Mouse (Mus musculus) limb, embryonic 14.5 days (tissue): ENCODE results near the gene Coch. TPM values are rescaled to one million over a fixed set of nuclear protein-coding genes. Genes with fewer than 3 reads are reported as not detected.

Source experiments
- ATAC-seq: fragments of 200-750 bp; cut with Nextera tagmentation; 2 replicates; pipeline ENCODE4 v1.8.0; 2017; ENCODE audit warnings: low read depth, moderate number of reproducible peaks, moderate TSS enrichment; ENCODE audit not compliant: low FRiP score
- DNase-seq: peaks from one replicate; pipeline ENCODE4 v3.0.0-alpha.2; 2015; ENCODE audit warnings: low spot score
- H3K27ac ChIP-seq: fragments of 300-500 bp; sonication (generic); replicated peaks from 2 replicates; pipeline ENCODE4 v1.5.1; 2014; ENCODE audit warnings: low read depth, mild to moderate bottlenecking, low read length, moderate library complexity, mixed read lengths
- H3K27me3 ChIP-seq: fragments of 300-500 bp; sonication (generic); 2 replicates; pipeline ENCODE4 v1.6.1; 2014; ENCODE audit warnings: low read length, mixed read lengths; ENCODE audit not compliant: control insufficient read depth, insufficient read depth
- H3K36me3 ChIP-seq: fragments of 300-500 bp; sonication (generic); 2 replicates; pipeline ENCODE4 v1.6.1; 2014; ENCODE audit warnings: mild to moderate bottlenecking, low read length, moderate library complexity, mixed read lengths; ENCODE audit not compliant: control insufficient read depth, insufficient read depth
- H3K4me1 ChIP-seq: fragments of 300-500 bp; sonication (generic); 2 replicates; pipeline ENCODE4 v1.6.1; 2014; ENCODE audit warnings: antibody characterized with exemption, low read length, mixed read lengths; ENCODE audit not compliant: control insufficient read depth, insufficient read depth
- H3K4me2 ChIP-seq: fragments of 300-500 bp; sonication (generic); replicated peaks from 2 replicates; pipeline ENCODE4 v1.6.1; 2014; ENCODE audit warnings: low read depth, mild to moderate bottlenecking, low read length, moderate library complexity; ENCODE audit not compliant: severe bottlenecking
- H3K4me3 ChIP-seq: fragments of 300-500 bp; sonication (generic); replicated peaks from 2 replicates; pipeline ENCODE4 v1.5.1; 2014; ENCODE audit warnings: low read length
- H3K9ac ChIP-seq: fragments of 300-500 bp; sonication (generic); 2 replicates; pipeline ENCODE4 v1.6.1; 2014; ENCODE audit warnings: mild to moderate bottlenecking, low read depth, low read length, moderate library complexity; ENCODE audit not compliant: severe bottlenecking
- H3K9me3 ChIP-seq: fragments of 300-500 bp; sonication (generic); 2 replicates; pipeline ENCODE4 v1.6.1; 2016; ENCODE audit warnings: low read length; ENCODE audit not compliant: control insufficient read depth
- POLR2A ChIP-seq: fragments of 200-500 bp; IDR thresholded peaks from 2 replicates; pipeline ENCODE4 v1.8.0; 2012; ENCODE audit warnings: inconsistent platforms, mild to moderate bottlenecking, moderate library complexity, borderline replicate concordance; ENCODE audit not compliant: insufficient read depth, insufficient read length; ENCODE audit errors: extremely low read depth
- WGBS: fragments of 180-500 bp; shearing (Covaris S2); extraction: QIAGEN DNeasy Blood & Tissue Kit; methylation state at CpG from one replicate; pipeline ENCODE4 v1.1.7; 2014; 5-methylcytosine and 5-hydroxymethylcytosine counted together
- polyA plus RNA-seq, 2 experiments: library from polyadenylated mRNA; depleted of rRNA in 1 of 2; stranded (reverse) in 1 of 2; unstranded in 1 of 2; fragments of >200 nt; fragmentation: Nextera tagmentation in 1 of 2; extraction: Ambion mirVana in 1 of 2; gene quantifications; 2 replicates each; pipeline versions ENCODE4 v1.2.1 to v1.2.3; 2012 to 2014

Coch gene
- polyA plus RNA-seq, 2 experiments = 6.0 to 7.6 TPM

GRCm38 (mm10) chr12:51592888-51593228 lies 283 bp upstream of the Coch start:
- peaks cover 6% of the 10 kb centered on the region; the same call in 1 of the 2 replicates for H3K4me1 ChIP-seq
- H3K36me3 ChIP-seq = no peaks in the 10 kb centered on the region
- H3K27ac ChIP-seq = no peak overlapping the region
- peak overlapping the region; percentile 99 for H3K4me2 ChIP-seq
- H3K9me3 ChIP-seq = no peaks in the 10 kb centered on the region
- H3K27me3 ChIP-seq = peaks cover 39% of the 10 kb centered on the region
- WGBS = 3% methylated on average over 17 of the region's 21 CpGs
- H3K4me3 ChIP-seq = peak overlapping the region; percentile 61
- peak overlapping the region; percentile 43 for H3K9ac ChIP-seq
- no peak for ATAC-seq
- DNase-seq = no peak
- no peak for TF ChIP-seq POLR2A

- peak overlapping the region; percentile 99 for H3K4me2 ChIP-seq
- no peaks in the 10 kb centered on the region for H3K9me3 ChIP-seq
- 3% methylated on average over 18 of the region's 18 CpGs for WGBS
- peaks cover 6% of the 10 kb centered on the region; the same call in 1 of the 2 replicates for H3K4me1 ChIP-seq
- H3K36me3 ChIP-seq = no peaks in the 10 kb centered on the region
- TF ChIP-seq POLR2A = no peak
- DNase-seq = no peak
- peak overlapping the region; percentile 43; the same call in 1 of the 2 replicates for H3K9ac ChIP-seq
- no peak overlapping the region for H3K27ac ChIP-seq
- peak overlapping the region; percentile 61 for H3K4me3 ChIP-seq
- H3K27me3 ChIP-seq = peaks cover 39% of the 10 kb centered on the region
- 0 out of 2 replicates have a peak, but pooled peaks have one; percentile 16 for ATAC-seq
Observed at GRCm38 (mm10) chr12:51594030-51594470, 909 bp downstream of the Coch start.

GRCm38 (mm10) chr12:51603306-51603705 lies 10.2 kb downstream of the Coch start:
- WGBS = 97% methylated on average over 10 of the region's 10 CpGs
- Histone ChIP-seq H3K4me3 (no peak overlapping the region), H3K27ac (no peak overlapping the region), H3K9me3 (no peaks in the 10 kb centered on the region), H3K27me3 (no peaks in the 10 kb centered on the region), H3K4me2 (no peak overlapping the region), H3K9ac (no peak overlapping the region), H3K36me3 (peaks cover 18% of the 10 kb centered on the region; the same call in 1 of the 2 replicates), H3K4me1 (no peaks in the 10 kb centered on the region)
- no peak for ATAC-seq
- no peak for TF ChIP-seq POLR2A
- no peak for DNase-seq

GRCm38 (mm10) chr12:51606138-51606537 lies 13.0 kb downstream of the Coch start:
- H3K4me3 ChIP-seq = no peak overlapping the region
- H3K27ac ChIP-seq = no peak overlapping the region
- H3K9me3 ChIP-seq = no peaks in the 10 kb centered on the region
- H3K27me3 ChIP-seq = no peaks in the 10 kb centered on the region
- no peaks in the 10 kb centered on the region for H3K4me1 ChIP-seq
- no peak overlapping the region for H3K4me2 ChIP-seq
- TF ChIP-seq POLR2A = no peak
- ATAC-seq = no peak
- H3K9ac ChIP-seq = no peak overlapping the region
- peaks cover 35% of the 10 kb centered on the region for H3K36me3 ChIP-seq
- 81% methylated on average over 4 of the region's 4 CpGs for WGBS
- DNase-seq = no peak

- no peak for TF ChIP-seq POLR2A
Observed at GRCm38 (mm10) chr12:51612361-51612760, 19.2 kb downstream of the Coch start.

GRCm38 (mm10) chr12:51620572-51620971 lies 27.4 kb downstream of the Coch start:
- H3K27ac ChIP-seq = no peak overlapping the region
- no peak overlapping the region for H3K4me2 ChIP-seq
- no peaks in the 10 kb centered on the region for H3K27me3 ChIP-seq
- H3K9me3 ChIP-seq = no peaks in the 10 kb centered on the region
- no peak for TF ChIP-seq POLR2A
- peaks cover 66% of the 10 kb centered on the region for H3K36me3 ChIP-seq
- no peak overlapping the region for H3K4me3 ChIP-seq
- ATAC-seq (no peak), DNase-seq (no peak)
- no peaks in the 10 kb centered on the region for H3K4me1 ChIP-seq
- no peak overlapping the region for H3K9ac ChIP-seq

More at GRCm38 (mm10) chr12:51612361-51612760, 19.2 kb downstream of the Coch start:
- H3K36me3 ChIP-seq = peaks cover 67% of the 10 kb centered on the region
- 75% methylated on average over 5 of the region's 5 CpGs for WGBS
- ATAC-seq (no peak), DNase-seq (no peak)
- no peak overlapping the region for H3K4me3 ChIP-seq
- no peak overlapping the region for H3K27ac ChIP-seq
- H3K27me3 ChIP-seq = no peaks in the 10 kb centered on the region
- no peak overlapping the region for H3K9ac ChIP-seq
- no peaks in the 10 kb centered on the region for H3K9me3 ChIP-seq
- H3K4me1 ChIP-seq = no peaks in the 10 kb centered on the region
- H3K4me2 ChIP-seq = no peak overlapping the region
